Mouse (Mus musculus) lung, adult 2 months (tissue): ENCODE measurements around the gene Proser2.

Source experiments
- CTCF ChIP-seq: fragments of 200-500 bp; IDR thresholded peaks from 2 replicates; pipeline ENCODE4 v1.5.1; 2011; ENCODE audit warnings: mild to moderate bottlenecking, low read length, control low read depth; ENCODE audit not compliant: insufficient read depth
- POLR2A ChIP-seq: fragments of 200-500 bp; IDR thresholded peaks from 2 replicates; pipeline ENCODE4 v1.6.1; 2011; ENCODE audit warnings: low read depth, mild to moderate bottlenecking, control low read depth, low read length, borderline replicate concordance; ENCODE audit errors: extremely low read depth

DNA sequence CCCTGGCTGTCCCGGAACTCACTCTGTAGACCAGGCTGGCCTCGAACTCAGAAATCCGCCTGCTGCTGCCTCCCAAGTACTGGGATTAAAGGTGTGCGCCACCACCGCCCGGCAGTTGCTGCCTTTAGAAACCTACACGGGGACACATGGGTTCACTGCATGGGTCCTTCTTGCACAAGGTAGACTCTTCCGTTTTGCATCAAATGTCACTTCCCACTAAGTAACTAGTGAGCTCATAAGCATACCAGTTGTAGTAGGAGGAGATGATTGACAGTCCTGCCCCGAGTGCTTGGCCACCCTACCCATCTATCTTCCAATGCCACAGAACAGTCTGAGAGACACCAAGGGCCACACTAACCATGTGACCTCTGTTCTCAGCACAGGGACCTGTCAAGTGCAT, 29.2 kb upstream of the Proser2 start:
- TF ChIP-seq CTCF = no peak
- TF ChIP-seq POLR2A = no peak
